Mouse (Mus musculus): ENCODE data around the gene Ttc9c. TPM values are rescaled to one million over a fixed set of nuclear protein-coding genes. Genes with fewer than 3 reads are reported as not detected.
A peak's percentile ranks its signal among the peaks of the same experiment; 100 is the strongest.

The Ttc9c gene
- total RNA-seq, 2 experiments from 2014 or later = 28.6 to 53.6 TPM

- no peak for ATAC-seq (ENCODE audit: poor library complexity, severe bottlenecking)
Observed at GRCm38 (mm10) chr19:8831262-8831661, 12.1 kb upstream of the Ttc9c start.

GRCm38 (mm10) chr19:8830664-8831063 lies 11.5 kb upstream of the Ttc9c start:
- ATAC-seq (ENCODE audit: poor library complexity, severe bottlenecking) = no peak

- ATAC-seq (ENCODE audit: poor library complexity, severe bottlenecking) = peak; percentile 98
Observed at GRCm38 (mm10) chr19:8829660-8830059, 10.5 kb upstream of the Ttc9c start, which contains the start of gene AC129217.1. Gene AC129217.1, plus strand, starts transcription at chr19:8829773.

- ATAC-seq (ENCODE audit: poor library complexity, severe bottlenecking) = no peak
Observed at GRCm38 (mm10) chr19:8822696-8823095, 3.6 kb upstream of the Ttc9c start.

GRCm38 (mm10) chr19:8821146-8821545 lies 2.0 kb upstream of the Ttc9c start:
- ATAC-seq (ENCODE audit: poor library complexity, severe bottlenecking) = no peak

- ATAC-seq (ENCODE audit: poor library complexity, severe bottlenecking) = peak; percentile 5
Observed at GRCm38 (mm10) chr19:8820424-8820956, 1.4 kb upstream of the Ttc9c start.

GRCm38 (mm10) chr19:8819596-8820423 lies 677 bp upstream of the Ttc9c start, which contains the start of gene Hnrnpul2:
Gene Hnrnpul2, plus strand, starts transcription at chr19:8820010.
- peak; percentile 84 for ATAC-seq (ENCODE audit: poor library complexity, severe bottlenecking)

GRCm38 (mm10) chr19:8818301-8818798 lies 783 bp downstream of the Ttc9c start:
- no peak for ATAC-seq (ENCODE audit: poor library complexity, severe bottlenecking)

GRCm38 (mm10) chr19:8817001-8817400 lies 2.1 kb downstream of the Ttc9c start:
- no peak for ATAC-seq (ENCODE audit: poor library complexity, severe bottlenecking)

GRCm38 (mm10) chr19:8815812-8816211 lies 3.3 kb downstream of the Ttc9c start:
- no peak for ATAC-seq (ENCODE audit: poor library complexity, severe bottlenecking)

- no peak for ATAC-seq (ENCODE audit: poor library complexity, severe bottlenecking)
Observed at GRCm38 (mm10) chr19:8806810-8807209, 12.3 kb downstream of the Ttc9c start.

GRCm38 (mm10) chr19:8803879-8804660 lies 15.1 kb downstream of the Ttc9c start:
- no peak for ATAC-seq (ENCODE audit: poor library complexity, severe bottlenecking)

- no peak for ATAC-seq (ENCODE audit: poor library complexity, severe bottlenecking)
Observed at GRCm38 (mm10) chr19:8803204-8803780, 15.8 kb downstream of the Ttc9c start.

- peak; percentile 90 for ATAC-seq (ENCODE audit: poor library complexity, severe bottlenecking)
Observed at GRCm38 (mm10) chr19:8802130-8802821, 16.9 kb downstream of the Ttc9c start, which contains the start of gene Zbtb3. Gene Zbtb3, plus strand, starts transcription at chr19:8802555.

GRCm38 (mm10) chr19:8798947-8799315 lies 20.2 kb downstream of the Ttc9c start:
- no peak for ATAC-seq (ENCODE audit: poor library complexity, severe bottlenecking)

GRCm38 (mm10) chr19:8798264-8798946 lies 20.7 kb downstream of the Ttc9c start, which contains the start of gene Polr2g:
Gene Polr2g, minus strand, starts transcription at chr19:8798577.
- peak; percentile 77 for ATAC-seq (ENCODE audit: poor library complexity, severe bottlenecking)

GRCm38 (mm10) chr19:8790171-8790570 lies 29.0 kb downstream of the Ttc9c start:
- ATAC-seq (ENCODE audit: poor library complexity, severe bottlenecking) = no peak

GRCm38 (mm10) chr19:8789171-8789570 lies 30.0 kb downstream of the Ttc9c start:
- no peak for ATAC-seq (ENCODE audit: poor library complexity, severe bottlenecking)

GRCm38 (mm10) chr19:8788521-8788920 lies 30.6 kb downstream of the Ttc9c start:
- no peak for ATAC-seq (ENCODE audit: poor library complexity, severe bottlenecking)

Measured in megakaryocyte, adult 5-6 weeks (primary cell).